Mouse (Mus musculus) left cerebral cortex, adult 9 months (tissue): ENCODE results near the gene Gstt1.

ENCODE experiments used
- DNase-seq, 2 experiments: peaks; one replicate each; pipeline ENCODE4 v3.0.0; 2022; ENCODE audit warnings: low spot score in 2 of 2

The Gstt1 gene

DNA sequence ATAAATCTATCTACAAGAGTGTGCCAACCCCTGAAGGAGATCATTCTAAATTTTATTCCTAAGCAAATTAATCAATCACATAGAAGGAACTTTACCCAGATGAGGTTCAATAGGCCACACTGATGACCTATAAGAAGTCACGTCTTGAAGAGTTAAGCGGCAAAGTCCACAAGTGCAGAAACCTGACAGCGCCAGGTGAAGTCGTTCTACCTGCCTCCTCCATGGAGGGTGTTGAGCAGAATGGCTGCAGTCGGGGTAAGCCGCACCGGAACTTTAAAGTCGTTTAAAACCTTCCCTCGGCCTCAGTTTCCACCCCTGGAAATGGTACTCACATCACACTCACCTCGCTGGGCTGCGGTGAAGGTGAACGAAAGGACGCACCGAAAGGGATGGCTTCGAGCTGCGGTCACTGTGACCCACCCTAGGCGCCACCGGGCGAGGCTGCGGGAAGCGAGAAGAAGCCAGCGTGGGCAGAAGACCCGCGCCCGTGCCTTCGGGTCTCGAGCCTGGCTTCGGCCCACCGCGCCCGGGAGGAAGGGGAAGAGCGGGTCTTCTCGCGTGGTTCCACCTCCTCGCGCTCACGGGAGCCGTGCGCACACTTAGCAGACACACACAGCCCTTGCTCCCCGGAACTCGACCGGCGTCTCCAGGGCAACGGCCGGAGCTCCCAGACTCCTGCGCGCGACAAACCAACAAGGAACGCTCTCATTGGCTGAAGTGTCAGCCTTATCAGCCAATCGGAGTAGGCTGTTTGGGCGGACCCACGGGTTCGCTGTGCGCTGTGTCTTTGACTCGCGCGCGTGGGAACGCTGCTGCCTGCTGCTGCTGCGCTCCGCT is 34.5 kb downstream of the Gstt1 start, which contains the start of gene Cabin1:
Gene Cabin1 (minus strand): TSS at position 660 of the 837 bp plus-strand sequence.
- DNase-seq = peak; percentile 95 to 98

DNA sequence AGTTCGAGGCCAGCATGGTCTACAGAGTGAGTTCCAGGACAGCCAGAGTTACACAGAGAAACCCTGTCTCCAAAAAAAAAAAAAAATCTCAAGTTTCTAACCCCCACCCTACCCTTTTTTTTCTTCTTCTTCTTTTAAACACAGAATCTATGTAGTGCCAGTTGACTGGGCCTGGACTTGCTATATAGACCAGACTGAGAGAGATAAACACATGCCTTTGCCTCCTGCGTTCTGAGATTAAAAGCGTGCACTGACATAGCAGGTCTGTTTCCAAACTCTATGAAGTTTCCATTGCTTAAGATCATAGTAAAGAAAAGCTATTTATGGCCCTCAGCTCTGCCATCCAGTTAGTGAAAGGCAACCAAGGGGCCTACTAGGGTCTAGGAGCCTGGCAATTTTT is 36.0 kb downstream of the Gstt1 start:
- no peak for DNase-seq

DNA sequence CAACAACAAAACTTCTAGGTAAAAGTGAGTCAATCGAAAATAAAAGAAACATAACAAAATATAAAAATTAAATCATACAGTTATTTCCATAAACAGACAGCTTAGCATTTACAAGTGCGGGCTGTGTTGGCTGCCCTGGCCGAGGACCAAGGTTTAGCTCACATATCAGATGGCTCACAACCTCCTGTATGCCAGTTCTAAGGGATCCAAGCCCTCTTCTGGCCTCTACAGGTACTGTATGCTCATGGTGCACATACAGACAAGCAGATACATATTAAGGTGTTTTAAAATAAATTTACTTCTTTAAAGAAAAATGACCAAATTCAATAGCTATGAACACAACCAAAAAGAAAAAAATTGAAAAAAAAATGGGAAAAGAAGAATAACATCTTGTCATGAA is 38.1 kb downstream of the Gstt1 start:
- DNase-seq = no peak

DNA sequence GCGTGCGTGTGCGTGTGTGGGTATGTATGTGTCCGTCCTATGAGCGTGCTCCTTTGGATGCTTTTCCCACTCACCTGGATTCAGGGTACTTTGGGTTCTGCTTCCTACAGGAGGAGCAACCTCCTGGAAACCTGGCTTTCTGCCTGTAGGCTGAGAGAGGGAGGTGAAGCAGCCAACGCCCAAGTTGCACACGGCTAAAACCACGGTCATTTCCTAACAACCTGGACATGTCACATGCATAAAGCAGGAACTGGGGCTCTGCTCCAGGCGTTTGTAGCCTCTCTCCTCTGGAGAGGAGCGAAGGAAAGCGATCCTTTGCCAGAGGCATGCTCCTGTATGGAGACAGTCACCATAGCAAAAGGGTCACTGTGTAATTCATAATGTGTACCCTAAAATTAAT is 41.7 kb downstream of the Gstt1 start:
- DNase-seq = no peak

DNA sequence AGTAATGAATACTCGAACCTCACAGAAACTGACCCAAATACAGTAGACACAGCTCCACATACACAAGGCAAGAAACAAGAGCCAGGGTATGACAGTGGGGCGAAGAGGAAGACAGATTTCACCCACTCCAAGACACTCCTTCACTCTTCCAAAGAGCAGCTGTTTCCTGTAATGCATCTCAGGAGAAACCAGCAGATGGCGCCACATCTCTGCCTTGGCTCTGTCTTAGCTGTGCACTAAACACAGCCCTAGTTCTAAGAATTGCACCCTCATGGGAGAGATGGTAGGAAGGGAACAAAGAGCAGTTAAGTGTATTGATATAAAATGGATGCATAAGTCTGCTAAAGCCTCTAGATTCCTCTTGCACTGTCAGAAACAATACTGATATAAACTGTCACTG is 54.4 kb downstream of the Gstt1 start:
- peak in 1 of 2 experiments; percentile 91 for DNase-seq

DNA sequence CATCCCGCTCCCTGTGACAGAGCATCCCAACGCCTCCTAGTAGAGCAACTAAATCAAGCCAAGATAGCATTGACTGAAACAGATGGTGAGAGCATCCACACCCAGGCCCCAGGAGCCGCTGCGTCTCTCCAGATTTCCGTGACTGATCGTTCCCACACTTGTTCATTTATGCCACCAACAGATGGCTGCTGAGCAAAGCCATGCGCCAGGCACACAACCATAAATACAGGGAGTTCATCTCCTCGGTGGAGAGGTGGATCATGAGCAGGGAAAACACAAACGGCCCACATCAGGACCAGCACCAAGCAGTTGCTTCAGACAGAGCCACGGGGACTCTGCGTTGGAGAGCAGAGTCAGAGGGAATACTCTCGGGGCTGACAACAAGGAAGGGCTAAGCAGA is 55.0 kb downstream of the Gstt1 start:
- peak; percentile 69 to 89 for DNase-seq

DNA sequence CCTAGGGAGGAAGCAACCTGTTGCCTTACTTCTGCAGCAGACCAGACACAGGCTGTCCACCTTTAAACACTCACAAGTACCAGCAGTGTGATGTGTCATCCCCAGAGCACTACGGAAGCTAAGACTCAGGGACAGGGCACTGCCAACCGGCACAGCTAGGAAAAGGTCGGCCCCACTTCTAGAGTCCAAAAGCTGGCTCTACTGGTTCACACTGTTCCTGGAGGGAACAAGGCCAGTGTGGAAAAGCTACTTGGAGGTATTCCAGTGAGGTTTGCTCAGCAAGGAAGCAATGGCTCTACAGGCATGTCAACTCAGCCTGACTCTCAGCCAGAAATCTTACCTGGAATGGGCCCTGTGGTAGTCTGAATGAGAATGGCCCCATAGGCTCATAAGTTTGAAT is 57.5 kb downstream of the Gstt1 start:
- DNase-seq = no peak
